Mouse (Mus musculus) megakaryocyte, embryonic 14.5 days (primary cell): ENCODE results near the gene Lrrc3c. TPM values are rescaled to one million over a fixed set of nuclear protein-coding genes. Genes with fewer than 3 reads are reported as not detected.

Source experiments
- H3K27me3 ChIP-seq: replicated peaks from 2 replicates; pipeline ENCODE3; 2012; ENCODE audit warnings: inconsistent platforms
- H3K36me3 ChIP-seq: replicated peaks from 2 replicates; pipeline ENCODE3; 2012; ENCODE audit warnings: low read length, inconsistent platforms, mixed read lengths
- H3K4me1 ChIP-seq: 2 replicates; pipeline ENCODE4 v1.6.1; 2012; ENCODE audit warnings: inconsistent platforms
- H3K4me3 ChIP-seq: replicated peaks from 2 replicates; pipeline ENCODE3; 2012; ENCODE audit warnings: moderate library complexity, mild to moderate bottlenecking, inconsistent platforms
- H3K9me3 ChIP-seq: 2 replicates; pipeline ENCODE4 v1.6.1; 2012; ENCODE audit warnings: inconsistent platforms
- FLI1 ChIP-seq: IDR thresholded peaks from 2 replicates; pipeline ENCODE4 v1.6.1; 2012; ENCODE audit warnings: low read length, inconsistent platforms, mixed read lengths
- GATA1 ChIP-seq: IDR thresholded peaks from 3 replicates; pipeline ENCODE4 v1.6.1; 2012; ENCODE audit warnings: mixed read lengths, low read length, inconsistent platforms, borderline replicate concordance
- polyA plus RNA-seq: library from polyadenylated mRNA; stranded (reverse); fragments of >175 nt; gene quantifications from 2 replicates; pipeline ENCODE4 v1.2.3, GENCODE M21; 2012; ENCODE audit warnings: low replicate concordance; ENCODE audit not compliant: insufficient read depth

Gene Lrrc3c
- polyA plus RNA-seq, 1 experiment, result not detected

GRCm38 (mm10) chr11:98584629-98585177 is 13.4 kb upstream of the Lrrc3c start:
- no peaks in the 10 kb centered on the region for H3K27me3 ChIP-seq
- H3K9me3 ChIP-seq, result no peaks in the 10 kb centered on the region
- H3K4me1 ChIP-seq, result peaks cover 90% of the 10 kb centered on the region
- H3K36me3 ChIP-seq, result peaks cover 53% of the 10 kb centered on the region
- H3K4me3 ChIP-seq, result peak overlapping the region; percentile 93
- TF ChIP-seq GATA1 (no peak), FLI1 (no peak)

- Histone ChIP-seq H3K36me3 (peaks cover 39% of the 10 kb centered on the region), H3K9me3 (no peaks in the 10 kb centered on the region), H3K27me3 (peaks cover 3% of the 10 kb centered on the region), H3K4me3 (peak overlapping the region; percentile 93), H3K4me1 (peaks cover 82% of the 10 kb centered on the region)
- TF ChIP-seq GATA1 (no peak), FLI1 (no peak)
Observed at GRCm38 (mm10) chr11:98586087-98586891, 11.8 kb upstream of the Lrrc3c start.

GRCm38 (mm10) chr11:98586892-98587563 is 11.1 kb upstream of the Lrrc3c start, which contains the start of gene Ormdl3:
Gene Ormdl3, minus strand, starts transcription at chr11:98587368.
- H3K36me3 ChIP-seq, result peaks cover 37% of the 10 kb centered on the region
- H3K9me3 ChIP-seq, result no peaks in the 10 kb centered on the region
- peaks cover 5% of the 10 kb centered on the region for H3K27me3 ChIP-seq
- TF ChIP-seq FLI1 (no peak), GATA1 (no peak)
- H3K4me3 ChIP-seq, result peak within 1 kb of the TSS; percentile 93
- peaks cover 79% of the 10 kb centered on the region for H3K4me1 ChIP-seq

- TF ChIP-seq GATA1 (0 out of 3 replicates have a peak, but pooled peaks have one; percentile 34), FLI1 (no peak)
- Histone ChIP-seq H3K36me3 (peaks cover 28% of the 10 kb centered on the region), H3K27me3 (peaks cover 11% of the 10 kb centered on the region)
Observed at GRCm38 (mm10) chr11:98587684-98588546, 10.2 kb upstream of the Lrrc3c start.

GRCm38 (mm10) chr11:98588833-98589281 is 9.2 kb upstream of the Lrrc3c start:
- TF ChIP-seq GATA1, result no peak
- TF ChIP-seq FLI1, result no peak
- peaks cover 14% of the 10 kb centered on the region for H3K27me3 ChIP-seq
- no peaks in the 10 kb centered on the region for H3K9me3 ChIP-seq
- H3K36me3 ChIP-seq, result peaks cover 20% of the 10 kb centered on the region
- peak overlapping the region; percentile 93 for H3K4me3 ChIP-seq
- H3K4me1 ChIP-seq, result peaks cover 68% of the 10 kb centered on the region

More at GRCm38 (mm10) chr11:98587684-98588546, 10.2 kb upstream of the Lrrc3c start:
- peaks cover 77% of the 10 kb centered on the region for H3K4me1 ChIP-seq
- H3K4me3 ChIP-seq, result peak overlapping the region; percentile 93
- no peaks in the 10 kb centered on the region for H3K9me3 ChIP-seq

GRCm38 (mm10) chr11:98589306-98589705 is 8.8 kb upstream of the Lrrc3c start:
- H3K27me3 ChIP-seq, result peaks cover 17% of the 10 kb centered on the region
- peak overlapping the region; percentile 93 for H3K4me3 ChIP-seq
- H3K36me3 ChIP-seq, result peaks cover 16% of the 10 kb centered on the region
- H3K4me1 ChIP-seq, result peaks cover 63% of the 10 kb centered on the region
- TF ChIP-seq FLI1, result no peak
- no peak for TF ChIP-seq GATA1
- no peaks in the 10 kb centered on the region for H3K9me3 ChIP-seq

- H3K9me3 ChIP-seq, result no peaks in the 10 kb centered on the region
- H3K4me3 ChIP-seq, result no peak overlapping the region
- TF ChIP-seq FLI1 (no peak), GATA1 (no peak)
- H3K27me3 ChIP-seq, result peaks cover 20% of the 10 kb centered on the region
- H3K36me3 ChIP-seq, result peaks cover under 1% of the 10 kb centered on the region
- peaks cover 57% of the 10 kb centered on the region for H3K4me1 ChIP-seq
Observed at GRCm38 (mm10) chr11:98590548-98591445, 7.3 kb upstream of the Lrrc3c start.

GRCm38 (mm10) chr11:98595021-98595420 is 3.1 kb upstream of the Lrrc3c start:
- no peaks in the 10 kb centered on the region for H3K9me3 ChIP-seq
- TF ChIP-seq GATA1 (no peak), FLI1 (no peak)
- no peaks in the 10 kb centered on the region for H3K36me3 ChIP-seq
- peaks cover 42% of the 10 kb centered on the region for H3K4me1 ChIP-seq
- no peak overlapping the region for H3K4me3 ChIP-seq
- H3K27me3 ChIP-seq, result peaks cover 43% of the 10 kb centered on the region
